Mouse (Mus musculus): ENCODE measurements around the gene Nacc2. TPM values are rescaled to one million over a fixed set of nuclear protein-coding genes. Genes with fewer than 3 reads are reported as not detected.
A peak's percentile ranks its signal among the peaks of the same experiment; 100 is the strongest.

The Nacc2 gene
- polyA plus RNA-seq, 1 experiment from 2014 or later = 10.4 TPM

DNA sequence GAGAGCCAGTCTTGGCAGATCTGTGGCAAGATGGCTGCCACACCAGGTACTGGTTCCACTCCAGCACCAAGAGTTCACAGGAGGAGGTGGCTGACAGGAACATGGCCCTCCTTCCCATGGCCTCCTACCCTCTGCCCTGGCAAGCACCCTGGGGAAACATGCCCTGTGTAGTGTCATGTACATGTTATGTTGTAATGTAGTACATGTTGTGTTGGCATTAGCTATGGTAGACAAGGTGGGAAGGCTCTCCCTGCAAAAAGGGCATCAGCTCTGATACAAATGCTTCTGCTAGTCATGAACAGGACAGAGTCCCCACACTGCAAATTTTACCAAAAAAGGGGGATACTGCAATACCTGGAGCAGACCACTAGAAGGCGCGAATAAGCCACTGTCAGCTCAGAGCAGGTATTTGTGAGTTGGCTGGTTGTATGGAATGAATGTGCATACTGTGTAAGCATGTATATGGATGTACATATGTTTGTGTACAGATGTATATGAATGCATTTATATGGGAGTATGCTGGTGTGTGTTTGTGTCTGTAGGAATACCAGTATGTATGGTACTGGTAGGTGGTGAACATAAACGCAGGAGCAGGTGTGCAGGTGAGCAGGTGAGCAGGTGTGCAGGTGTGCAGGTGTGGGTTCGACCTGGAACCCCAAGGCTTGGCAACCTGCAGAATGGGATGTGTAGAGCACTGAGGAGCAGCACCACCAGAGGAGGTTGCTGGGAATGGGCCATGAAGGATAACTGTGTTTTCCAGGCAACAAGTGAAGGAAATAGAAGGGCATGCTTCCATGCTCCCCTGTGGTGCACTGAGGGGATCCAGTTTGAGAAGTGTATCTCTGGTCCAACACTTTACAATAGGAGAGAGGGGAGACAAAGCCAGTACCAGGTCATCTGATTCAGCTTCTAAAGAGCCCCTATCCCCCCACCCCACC lies 98.6 kb downstream of the Nacc2 start:
- no peaks in the 10 kb centered on the region for H3K27me3 ChIP-seq (ENCODE audit: control insufficient read depth, insufficient read depth, low read length)
- H3K9me3 ChIP-seq (ENCODE audit: control insufficient read depth, low read depth, low read length) = no peaks in the 10 kb centered on the region
- 29% methylated on average over 4 of the region's 4 CpGs for WGBS
- H3K36me3 ChIP-seq (ENCODE audit: control insufficient read depth, insufficient read depth, low read length) = no peaks in the 10 kb centered on the region
- H3K27ac ChIP-seq (ENCODE audit: low read length) = no peak overlapping the region
- no peak overlapping the region for H3K9ac ChIP-seq (replicated peaks; ENCODE audit: low read depth, low read length)
- no peak overlapping the region for H3K4me2 ChIP-seq (replicated peaks; ENCODE audit: low read depth, low read length)
- H3K4me3 ChIP-seq (ENCODE audit: low read depth, low read length) = no peak overlapping the region
- H3K4me1 ChIP-seq (ENCODE audit: control insufficient read depth, insufficient read depth, low read length) = peaks cover 10% of the 10 kb centered on the region
- no peak for ATAC-seq (ENCODE audit: insufficient number of reproducible peaks, insufficient read depth, low FRiP score, low read depth)

DNA sequence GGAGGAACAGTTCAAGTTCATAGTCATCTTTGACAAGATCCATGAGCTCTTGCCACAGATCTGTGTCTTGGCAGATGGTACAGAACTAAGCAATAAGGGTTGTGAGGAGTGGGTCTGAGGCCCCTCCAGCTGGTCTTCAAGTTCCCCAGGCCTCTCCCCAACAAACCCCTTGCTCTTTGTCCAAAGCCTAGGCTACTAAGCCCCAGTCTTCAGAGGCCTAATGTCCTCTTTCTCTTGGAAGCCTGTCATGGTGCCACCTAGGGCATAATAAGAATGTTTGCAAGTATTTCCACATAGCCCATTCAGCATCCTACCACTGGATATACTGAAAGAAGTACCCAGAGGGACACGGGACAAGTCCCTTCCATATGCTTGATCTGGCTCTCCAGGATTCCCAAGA lies 100.4 kb downstream of the Nacc2 start:
- Histone ChIP-seq H3K9ac (replicated peaks; ENCODE audit: low read depth, low read length) (no peak overlapping the region), H3K36me3 (ENCODE audit: control insufficient read depth, insufficient read depth, low read length) (no peaks in the 10 kb centered on the region), H3K27ac (ENCODE audit: low read length) (no peak overlapping the region), H3K27me3 (ENCODE audit: control insufficient read depth, insufficient read depth, low read length) (no peaks in the 10 kb centered on the region), H3K4me3 (ENCODE audit: low read depth, low read length) (no peak overlapping the region), H3K9me3 (ENCODE audit: control insufficient read depth, low read depth, low read length) (no peaks in the 10 kb centered on the region), H3K4me2 (replicated peaks; ENCODE audit: low read depth, low read length) (no peak overlapping the region), H3K4me1 (ENCODE audit: control insufficient read depth, insufficient read depth, low read length) (peaks cover 10% of the 10 kb centered on the region)
- ATAC-seq (ENCODE audit: insufficient number of reproducible peaks, insufficient read depth, low FRiP score, low read depth) = no peak
- WGBS = 75% methylated on average over 1 of the region's 1 CpGs

GRCm38 (mm10) chr2:26022258-26022565 lies 100.8 kb downstream of the Nacc2 start:
- no peaks in the 10 kb centered on the region for H3K36me3 ChIP-seq (ENCODE audit: control insufficient read depth, insufficient read depth, low read length)
- no peak overlapping the region for H3K4me3 ChIP-seq (ENCODE audit: low read depth, low read length)
- no peaks in the 10 kb centered on the region for H3K27me3 ChIP-seq (ENCODE audit: control insufficient read depth, insufficient read depth, low read length)
- H3K27ac ChIP-seq (ENCODE audit: low read length) = no peak overlapping the region
- H3K4me1 ChIP-seq (ENCODE audit: control insufficient read depth, insufficient read depth, low read length) = peaks cover 10% of the 10 kb centered on the region
- H3K4me2 ChIP-seq (replicated peaks; ENCODE audit: low read depth, low read length) = peak overlapping the region; percentile 33; the same call in 1 of the 2 replicates
- no peak overlapping the region for H3K9ac ChIP-seq (replicated peaks; ENCODE audit: low read depth, low read length)
- WGBS = 77% methylated on average over 8 of the region's 8 CpGs
- H3K9me3 ChIP-seq (ENCODE audit: control insufficient read depth, low read depth, low read length) = no peaks in the 10 kb centered on the region
- no peak for ATAC-seq (ENCODE audit: insufficient number of reproducible peaks, insufficient read depth, low FRiP score, low read depth)

DNA sequence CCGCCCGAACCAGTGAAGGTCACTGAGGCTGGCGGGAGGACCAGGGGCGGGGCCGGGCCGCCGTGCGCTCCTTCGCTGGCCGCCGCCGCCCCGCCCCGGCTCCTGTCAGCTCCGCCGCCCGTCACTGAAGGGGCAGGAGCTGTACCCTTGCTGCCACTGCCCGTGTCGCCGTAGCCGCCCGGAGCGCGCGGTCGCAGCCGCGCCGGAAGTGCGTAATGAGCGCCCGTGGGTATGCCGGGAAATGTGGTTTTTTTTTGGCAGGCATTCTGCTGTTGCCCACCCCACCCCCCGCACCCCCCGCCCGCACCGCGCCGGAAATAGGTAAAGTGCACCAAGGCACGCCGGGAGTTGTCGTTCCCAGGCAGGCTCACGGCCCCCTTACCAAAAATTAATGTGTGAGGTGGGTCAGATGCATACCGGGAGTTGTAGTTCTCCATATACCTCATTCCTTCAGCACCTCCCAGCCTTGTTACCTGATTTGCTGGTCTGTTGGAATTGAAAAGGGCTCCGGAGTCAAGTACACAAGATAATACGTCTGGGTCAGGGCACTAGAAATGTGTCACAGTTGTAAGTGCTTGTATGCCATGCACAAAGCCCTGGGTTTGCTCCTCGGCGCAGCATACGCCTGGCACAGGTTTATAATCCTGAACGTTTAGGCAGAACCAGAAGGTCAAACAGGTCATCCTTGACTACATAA lies 101.3 kb downstream of the Nacc2 start, which contains the start of gene Ubac1:
TSS of gene Ubac1 (minus strand) at position 187 of the 697 bp plus-strand sequence.
- H3K36me3 ChIP-seq (ENCODE audit: control insufficient read depth, insufficient read depth, low read length) = 0 out of 2 replicates have a peak, but pooled peaks cover under 1% of the 10 kb centered on the region
- H3K9ac ChIP-seq (replicated peaks; ENCODE audit: low read depth, low read length) = peak within 1 kb of the TSS; percentile 43
- peak within 1 kb of the TSS; percentile 64 for H3K4me2 ChIP-seq (replicated peaks; ENCODE audit: low read depth, low read length)
- H3K9me3 ChIP-seq (ENCODE audit: control insufficient read depth, low read depth, low read length) = no peaks in the 10 kb centered on the region
- H3K27me3 ChIP-seq (ENCODE audit: control insufficient read depth, insufficient read depth, low read length) = no peaks in the 10 kb centered on the region
- peaks cover 10% of the 10 kb centered on the region for H3K4me1 ChIP-seq (ENCODE audit: control insufficient read depth, insufficient read depth, low read length)
- WGBS = 6% methylated on average over 49 of the region's 50 CpGs
- ATAC-seq (ENCODE audit: insufficient number of reproducible peaks, insufficient read depth, low FRiP score, low read depth) = peak; percentile 94
- peak within 1 kb of the TSS; percentile 66; the same call in 1 of the 2 replicates for H3K27ac ChIP-seq (ENCODE audit: low read length)
- peak within 1 kb of the TSS; percentile 49 for H3K4me3 ChIP-seq (ENCODE audit: low read depth, low read length)

DNA sequence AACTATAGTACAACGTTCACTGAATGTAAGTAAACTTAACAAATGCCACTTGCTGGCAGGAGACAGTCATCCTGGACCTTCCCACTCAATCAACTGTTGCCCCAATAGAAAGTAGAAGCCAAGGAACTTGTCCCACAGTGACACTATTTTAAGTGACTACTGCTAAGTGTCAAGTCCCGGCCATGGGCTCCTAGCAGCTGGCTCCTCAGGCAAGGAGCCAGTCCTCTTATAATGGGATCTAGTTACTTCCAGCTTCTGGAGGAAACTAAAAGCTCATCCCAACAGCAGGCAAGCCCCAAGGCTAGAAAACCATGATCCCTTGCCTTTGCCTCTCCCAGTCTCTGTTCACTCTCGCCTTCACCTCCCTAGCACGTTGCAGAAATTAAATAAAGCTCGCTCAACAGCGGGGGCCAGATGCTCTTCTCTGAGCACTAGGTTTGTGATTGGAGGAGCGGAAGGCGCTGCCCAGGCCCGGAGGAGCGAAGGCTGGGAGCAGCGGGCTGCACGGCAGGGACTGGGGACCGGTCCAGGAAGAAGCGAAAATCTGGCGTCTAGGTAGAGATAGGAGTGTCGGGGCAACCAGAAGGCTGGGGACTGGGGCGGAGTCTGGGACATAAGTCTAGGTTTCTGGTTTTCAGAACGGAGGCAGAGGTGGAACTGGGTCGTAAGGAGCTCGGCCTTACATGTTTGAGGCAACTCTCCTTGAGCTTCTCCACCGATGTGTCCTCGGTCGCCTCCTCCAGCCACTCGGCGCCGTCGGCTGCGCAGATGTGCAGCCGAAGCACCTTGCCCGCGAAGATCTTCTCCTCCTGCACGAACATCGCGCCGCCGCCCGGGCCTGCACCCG lies 102.1 kb downstream of the Nacc2 start:
- H3K9me3 ChIP-seq (ENCODE audit: control insufficient read depth, low read depth, low read length) = no peaks in the 10 kb centered on the region
- H3K36me3 ChIP-seq (ENCODE audit: control insufficient read depth, insufficient read depth, low read length) = peaks cover 6% of the 10 kb centered on the region; the same call in 1 of the 2 replicates
- peak overlapping the region; percentile 49 for H3K4me3 ChIP-seq (ENCODE audit: low read depth, low read length)
- 2% methylated on average over 37 of the region's 38 CpGs for WGBS
- ATAC-seq (ENCODE audit: insufficient number of reproducible peaks, insufficient read depth, low FRiP score, low read depth) = 0 out of 2 replicates have a peak, but pooled peaks have one; percentile 28
- H3K27me3 ChIP-seq (ENCODE audit: control insufficient read depth, insufficient read depth, low read length) = no peaks in the 10 kb centered on the region
- H3K27ac ChIP-seq (ENCODE audit: low read length) = peak overlapping the region; percentile 66; the same call in 1 of the 2 replicates
- H3K4me2 ChIP-seq (replicated peaks; ENCODE audit: low read depth, low read length) = peak overlapping the region; percentile 64
- peak overlapping the region; percentile 43 for H3K9ac ChIP-seq (replicated peaks; ENCODE audit: low read depth, low read length)
- H3K4me1 ChIP-seq (ENCODE audit: control insufficient read depth, insufficient read depth, low read length) = peaks cover 10% of the 10 kb centered on the region

- Histone ChIP-seq H3K27me3 (ENCODE audit: control insufficient read depth, insufficient read depth, low read length) (no peaks in the 10 kb centered on the region), H3K4me2 (replicated peaks; ENCODE audit: low read depth, low read length) (peak overlapping the region; percentile 64; the same call in 1 of the 2 replicates), H3K4me3 (ENCODE audit: low read depth, low read length) (0 out of 2 replicates have a peak overlapping the region, but pooled peaks have one; percentile 49), H3K4me1 (ENCODE audit: control insufficient read depth, insufficient read depth, low read length) (peaks cover 10% of the 10 kb centered on the region), H3K9me3 (ENCODE audit: control insufficient read depth, low read depth, low read length) (no peaks in the 10 kb centered on the region), H3K36me3 (ENCODE audit: control insufficient read depth, insufficient read depth, low read length) (peaks cover 15% of the 10 kb centered on the region), H3K27ac (ENCODE audit: low read length) (no peak overlapping the region), H3K9ac (replicated peaks; ENCODE audit: low read depth, low read length) (no peak overlapping the region)
- 70% methylated on average over 3 of the region's 3 CpGs for WGBS
- ATAC-seq (ENCODE audit: insufficient number of reproducible peaks, insufficient read depth, low FRiP score, low read depth) = no peak
Measured at GRCm38 (mm10) chr2:26019923-26020322, 103.1 kb downstream of the Nacc2 start.

GRCm38 (mm10) chr2:26017326-26017725 lies 105.7 kb downstream of the Nacc2 start:
- Histone ChIP-seq H3K4me2 (replicated peaks; ENCODE audit: low read depth, low read length) (no peak overlapping the region), H3K27me3 (ENCODE audit: control insufficient read depth, insufficient read depth, low read length) (no peaks in the 10 kb centered on the region), H3K36me3 (ENCODE audit: control insufficient read depth, insufficient read depth, low read length) (peaks cover 34% of the 10 kb centered on the region), H3K4me1 (ENCODE audit: control insufficient read depth, insufficient read depth, low read length) (peaks cover 10% of the 10 kb centered on the region), H3K4me3 (ENCODE audit: low read depth, low read length) (no peak overlapping the region), H3K27ac (ENCODE audit: low read length) (no peak overlapping the region), H3K9ac (replicated peaks; ENCODE audit: low read depth, low read length) (no peak overlapping the region), H3K9me3 (ENCODE audit: control insufficient read depth, low read depth, low read length) (no peaks in the 10 kb centered on the region)
- ATAC-seq (ENCODE audit: insufficient number of reproducible peaks, insufficient read depth, low FRiP score, low read depth) = no peak
- WGBS = 67% methylated on average over 4 of the region's 4 CpGs

GRCm38 (mm10) chr2:26013674-26014073 lies 109.3 kb downstream of the Nacc2 start:
- 79% methylated on average over 3 of the region's 3 CpGs for WGBS
- Histone ChIP-seq H3K36me3 (ENCODE audit: control insufficient read depth, insufficient read depth, low read length) (peaks cover 69% of the 10 kb centered on the region), H3K27ac (ENCODE audit: low read length) (no peak overlapping the region), H3K9ac (replicated peaks; ENCODE audit: low read depth, low read length) (no peak overlapping the region), H3K9me3 (ENCODE audit: control insufficient read depth, low read depth, low read length) (no peaks in the 10 kb centered on the region), H3K27me3 (ENCODE audit: control insufficient read depth, insufficient read depth, low read length) (no peaks in the 10 kb centered on the region), H3K4me2 (replicated peaks; ENCODE audit: low read depth, low read length) (no peak overlapping the region), H3K4me3 (ENCODE audit: low read depth, low read length) (no peak overlapping the region), H3K4me1 (ENCODE audit: control insufficient read depth, insufficient read depth, low read length) (no peaks in the 10 kb centered on the region)
- ATAC-seq (ENCODE audit: insufficient number of reproducible peaks, insufficient read depth, low FRiP score, low read depth) = peak; percentile 93; the same call in 1 of the 2 replicates
